Mouse (Mus musculus) neural tube, embryonic 13.5 days (tissue): Measurements from ENCODE around the gene Ttk. TPM values are rescaled to one million over a fixed set of nuclear protein-coding genes. Genes with fewer than 3 reads are reported as not detected.

Experiments used
- ATAC-seq: fragments of 200-750 bp; cut with Nextera tagmentation; 2 replicates; pipeline ENCODE4 v1.8.0; 2017; ENCODE audit warnings: low read depth, mild to moderate bottlenecking, moderate TSS enrichment, moderate library complexity
- H3K27ac ChIP-seq: fragments of 300-500 bp; sonication (generic); replicated peaks from 2 replicates; pipeline ENCODE4 v1.5.1; 2015; ENCODE audit warnings: moderate library complexity, mild to moderate bottlenecking, inconsistent platforms
- H3K27me3 ChIP-seq: fragments of 300-500 bp; sonication (generic); 2 replicates; pipeline ENCODE4 v1.6.1; 2015; ENCODE audit warnings: mild to moderate bottlenecking, inconsistent platforms
- H3K36me3 ChIP-seq: fragments of 300-500 bp; sonication (generic); 2 replicates; pipeline ENCODE4 v1.6.1; 2015; ENCODE audit warnings: mild to moderate bottlenecking, inconsistent platforms
- H3K4me1 ChIP-seq: fragments of 300-500 bp; sonication (generic); replicated peaks from 2 replicates; pipeline ENCODE4 v1.6.1; 2015; ENCODE audit warnings: inconsistent platforms
- H3K4me2 ChIP-seq: fragments of 300-500 bp; sonication (generic); 2 replicates; pipeline ENCODE4 v1.6.1; 2015; ENCODE audit warnings: inconsistent platforms, mild to moderate bottlenecking, moderate library complexity
- H3K4me3 ChIP-seq: fragments of 300-500 bp; sonication (generic); 2 replicates; pipeline ENCODE4 v1.5.1; 2015; ENCODE audit warnings: mild to moderate bottlenecking, inconsistent platforms
- H3K9ac ChIP-seq: fragments of 300-500 bp; sonication (generic); 2 replicates; pipeline ENCODE4 v1.6.1; 2015; ENCODE audit warnings: moderate library complexity, mild to moderate bottlenecking, inconsistent platforms
- H3K9me3 ChIP-seq: fragments of 300-500 bp; sonication (generic); 2 replicates; pipeline ENCODE4 v1.6.1; 2016; ENCODE audit warnings: inconsistent platforms
- WGBS: fragments of 180-500 bp; shearing (Covaris S2); methylation state at CpG from one replicate; pipeline ENCODE4 v1.1.7; 2015; 5-methylcytosine and 5-hydroxymethylcytosine counted together
- polyA plus RNA-seq: library from polyadenylated mRNA; unstranded; fragments of >200 nt; fragmentation: Nextera tagmentation; extraction: Ambion mirVana; gene quantifications from 2 replicates; pipeline ENCODE4 v1.2.1, GENCODE M21; 2015

Gene Ttk
- polyA plus RNA-seq, result 5.5 and 8.2 TPM in 2 replicates

DNA sequence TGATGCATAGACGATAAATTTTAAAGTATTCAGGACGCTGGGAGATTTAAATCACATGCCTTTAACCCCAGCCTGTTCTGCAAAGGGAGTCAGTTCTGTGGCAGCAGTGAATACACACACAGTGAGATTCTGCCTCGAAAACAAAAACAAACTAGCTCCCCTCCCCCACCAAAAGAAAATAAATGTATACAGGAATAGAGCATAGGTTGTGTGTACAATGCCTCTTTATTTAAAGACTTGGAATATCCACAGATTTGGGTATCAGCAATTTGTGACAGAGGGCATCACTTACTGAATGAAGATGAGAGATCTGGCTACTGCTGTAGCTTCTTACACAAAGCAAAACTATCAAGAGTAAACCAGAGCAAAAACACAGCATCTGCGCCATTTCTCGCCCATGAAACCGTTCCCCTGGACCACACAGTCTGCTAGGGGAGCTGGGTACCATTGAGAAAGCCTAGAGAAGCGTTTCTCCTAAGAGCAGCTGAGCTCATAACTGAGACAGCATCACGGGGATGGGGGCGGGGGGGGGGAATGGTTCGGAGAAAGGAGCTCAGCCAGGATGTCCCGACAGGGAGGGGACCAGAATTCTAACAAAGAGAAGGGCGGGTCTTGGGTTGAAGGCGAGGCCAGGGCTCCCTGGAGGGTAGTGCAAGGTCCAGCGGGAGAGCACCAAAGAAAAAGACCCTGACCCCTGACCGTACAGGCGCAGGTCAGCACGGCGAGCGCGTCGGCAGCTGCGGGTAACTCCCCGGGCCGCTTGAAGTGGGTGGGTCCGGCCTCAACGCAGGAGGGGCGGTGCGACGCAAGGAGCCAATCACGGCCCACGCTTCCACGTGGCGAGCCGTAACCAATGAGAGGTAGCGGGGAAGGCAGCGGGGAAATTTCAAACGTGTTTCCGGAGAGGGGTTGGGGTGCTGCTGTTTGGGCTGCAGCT is at the start of gene Ttk:
Ttk (plus strand) TSS at position 879 of the 937 bp plus-strand sequence.
- Histone ChIP-seq H3K36me3 (no peaks in the 10 kb centered on the region), H3K27ac (peak within 1 kb of the TSS; percentile 97), H3K4me1 (peaks cover 11% of the 10 kb centered on the region), H3K9me3 (no peaks in the 10 kb centered on the region), H3K4me2 (peak within 1 kb of the TSS; percentile 91), H3K27me3 (no peaks in the 10 kb centered on the region), H3K9ac (peak within 1 kb of the TSS; percentile 87), H3K4me3 (peak within 1 kb of the TSS; percentile 77)
- peak; percentile 99 for ATAC-seq
- under 1% methylated on average over 38 of the region's 38 CpGs for WGBS

DNA sequence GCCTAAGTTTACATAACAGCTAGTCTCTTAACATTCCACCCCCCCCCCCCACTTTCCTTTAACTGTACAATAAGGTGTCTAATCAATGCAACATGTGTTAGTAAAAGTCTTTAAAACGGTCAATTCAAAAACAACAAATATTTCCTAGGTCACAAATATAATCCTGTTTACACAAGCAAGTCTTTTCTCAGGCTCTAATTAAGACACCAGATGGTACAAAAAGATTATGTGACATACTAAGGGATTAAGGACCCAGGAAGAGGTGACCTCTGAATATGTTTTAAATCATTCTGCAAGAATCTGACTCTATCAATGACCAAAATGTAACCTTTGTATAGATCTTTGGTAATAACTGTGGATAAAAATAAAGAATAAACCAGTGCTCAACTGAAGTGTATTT is 49.0 kb upstream of the Ttk start:
- Histone ChIP-seq H3K4me2 (no peak overlapping the region), H3K9me3 (no peaks in the 10 kb centered on the region), H3K4me3 (no peak overlapping the region), H3K27me3 (no peaks in the 10 kb centered on the region), H3K36me3 (peaks cover 57% of the 10 kb centered on the region), H3K4me1 (no peaks in the 10 kb centered on the region), H3K27ac (no peak overlapping the region), H3K9ac (no peak overlapping the region)
- WGBS, result 91% methylated on average over 1 of the region's 1 CpGs
- no peak for ATAC-seq

DNA sequence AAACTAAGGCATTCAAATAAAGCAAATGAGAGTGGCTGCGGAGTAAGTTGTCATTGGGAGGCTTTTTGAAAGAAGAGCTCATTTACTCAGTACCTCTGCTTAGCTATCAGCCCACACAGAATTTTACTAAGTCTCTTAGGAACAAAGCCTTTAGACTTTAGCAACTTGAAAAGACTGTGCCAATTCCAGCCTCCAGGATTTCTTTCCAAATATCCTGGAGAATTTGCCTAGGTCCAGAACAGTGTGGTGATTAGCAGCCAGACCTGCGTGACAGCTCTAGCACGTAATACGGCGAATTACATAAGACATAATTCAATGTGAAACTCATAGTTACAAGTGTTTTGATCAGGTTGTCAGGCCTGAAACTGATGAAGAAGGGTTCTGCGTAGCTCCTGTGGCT is 45.2 kb upstream of the Ttk start:
- no peaks in the 10 kb centered on the region for H3K9me3 ChIP-seq
- H3K4me1 ChIP-seq, result no peaks in the 10 kb centered on the region
- no peak for ATAC-seq
- H3K27me3 ChIP-seq, result no peaks in the 10 kb centered on the region
- H3K36me3 ChIP-seq, result peaks cover 33% of the 10 kb centered on the region
- no peak overlapping the region for H3K27ac ChIP-seq
- no peak overlapping the region for H3K9ac ChIP-seq
- H3K4me3 ChIP-seq, result no peak overlapping the region
- no peak overlapping the region for H3K4me2 ChIP-seq
- 98% methylated on average over 6 of the region's 6 CpGs for WGBS

DNA sequence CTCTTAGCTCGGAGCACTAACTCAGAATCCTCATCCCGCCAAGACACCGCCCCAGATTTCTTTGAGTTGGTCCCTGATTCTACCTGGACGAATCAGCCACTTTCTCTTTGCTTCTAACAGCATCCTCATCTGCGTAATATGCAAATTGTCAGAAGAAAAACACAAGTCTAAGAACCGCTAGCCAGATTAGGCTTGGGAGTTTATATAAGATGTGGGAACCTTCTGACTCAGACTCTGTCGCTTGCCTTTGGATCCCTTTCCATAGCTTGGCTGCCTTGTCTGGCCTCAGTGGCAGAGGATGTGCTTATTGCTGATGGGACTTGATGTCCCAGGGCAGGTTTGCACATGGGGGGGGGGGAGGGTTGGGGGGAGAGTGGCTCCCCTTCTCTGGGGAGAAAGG is 37.6 kb upstream of the Ttk start:
- Histone ChIP-seq H3K27me3 (no peaks in the 10 kb centered on the region), H3K27ac (no peak overlapping the region), H3K9me3 (no peaks in the 10 kb centered on the region), H3K4me3 (no peak overlapping the region), H3K4me2 (no peak overlapping the region), H3K4me1 (peaks cover 13% of the 10 kb centered on the region; the same call in 1 of the 2 replicates), H3K9ac (no peak overlapping the region), H3K36me3 (no peaks in the 10 kb centered on the region)
- WGBS, result 90% methylated on average over 7 of the region's 7 CpGs
- no peak for ATAC-seq

DNA sequence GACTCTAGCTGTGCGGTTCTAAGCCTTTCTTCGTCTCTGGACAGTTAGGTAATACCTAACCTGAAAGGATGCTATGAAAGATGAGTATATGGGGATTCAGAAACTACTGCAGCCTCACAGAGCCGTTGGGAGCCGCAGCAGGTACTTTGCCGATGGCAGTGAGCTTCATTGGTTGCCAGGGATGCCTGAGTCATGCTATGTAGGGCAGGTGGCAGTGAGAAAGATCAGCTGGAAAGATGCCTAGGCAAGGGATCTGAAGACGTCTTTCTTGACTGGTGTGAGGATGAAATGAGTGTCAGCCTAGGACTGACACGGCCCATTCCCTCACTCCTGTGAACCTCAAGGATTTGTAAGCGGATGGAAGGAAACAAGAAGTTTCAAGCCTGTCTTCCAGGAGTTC is 36.6 kb upstream of the Ttk start:
- Histone ChIP-seq H3K4me2 (no peak overlapping the region), H3K4me1 (peaks cover 21% of the 10 kb centered on the region), H3K27ac (no peak overlapping the region), H3K4me3 (no peak overlapping the region), H3K9me3 (no peaks in the 10 kb centered on the region), H3K27me3 (no peaks in the 10 kb centered on the region), H3K9ac (no peak overlapping the region), H3K36me3 (no peaks in the 10 kb centered on the region)
- WGBS, result 84% methylated on average over 8 of the region's 8 CpGs
- ATAC-seq, result no peak

DNA sequence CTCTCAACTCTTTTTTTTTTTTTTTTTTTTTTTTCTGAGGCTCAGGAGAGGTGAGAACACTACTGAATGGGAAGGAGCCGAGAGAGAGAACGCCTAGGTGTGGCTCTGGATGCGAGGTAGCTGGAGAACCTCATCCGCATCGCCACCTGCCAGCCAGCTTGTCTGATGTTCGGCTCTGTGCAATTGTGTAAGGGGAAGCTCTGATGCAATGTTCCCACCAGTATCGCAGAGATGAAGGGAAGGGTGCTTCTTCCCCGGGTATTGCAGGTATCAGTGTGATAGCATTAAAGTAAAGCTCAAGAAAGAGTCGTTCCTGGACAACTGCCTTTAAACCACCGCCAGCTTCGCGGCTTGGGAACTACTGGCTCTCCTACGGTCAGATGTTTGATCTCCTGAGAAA is 30.1 kb upstream of the Ttk start:
- H3K9me3 ChIP-seq, result no peaks in the 10 kb centered on the region
- no peak for ATAC-seq
- H3K27ac ChIP-seq, result no peak overlapping the region
- no peaks in the 10 kb centered on the region for H3K36me3 ChIP-seq
- peak overlapping the region; percentile 75 for H3K4me2 ChIP-seq
- peak overlapping the region; percentile 85 for H3K4me3 ChIP-seq
- 0 out of 2 replicates have a peak, but pooled peaks cover 3% of the 10 kb centered on the region for H3K27me3 ChIP-seq
- H3K9ac ChIP-seq, result peak overlapping the region; percentile 90
- 64% methylated on average over 13 of the region's 13 CpGs for WGBS
- peaks cover 38% of the 10 kb centered on the region for H3K4me1 ChIP-seq

DNA sequence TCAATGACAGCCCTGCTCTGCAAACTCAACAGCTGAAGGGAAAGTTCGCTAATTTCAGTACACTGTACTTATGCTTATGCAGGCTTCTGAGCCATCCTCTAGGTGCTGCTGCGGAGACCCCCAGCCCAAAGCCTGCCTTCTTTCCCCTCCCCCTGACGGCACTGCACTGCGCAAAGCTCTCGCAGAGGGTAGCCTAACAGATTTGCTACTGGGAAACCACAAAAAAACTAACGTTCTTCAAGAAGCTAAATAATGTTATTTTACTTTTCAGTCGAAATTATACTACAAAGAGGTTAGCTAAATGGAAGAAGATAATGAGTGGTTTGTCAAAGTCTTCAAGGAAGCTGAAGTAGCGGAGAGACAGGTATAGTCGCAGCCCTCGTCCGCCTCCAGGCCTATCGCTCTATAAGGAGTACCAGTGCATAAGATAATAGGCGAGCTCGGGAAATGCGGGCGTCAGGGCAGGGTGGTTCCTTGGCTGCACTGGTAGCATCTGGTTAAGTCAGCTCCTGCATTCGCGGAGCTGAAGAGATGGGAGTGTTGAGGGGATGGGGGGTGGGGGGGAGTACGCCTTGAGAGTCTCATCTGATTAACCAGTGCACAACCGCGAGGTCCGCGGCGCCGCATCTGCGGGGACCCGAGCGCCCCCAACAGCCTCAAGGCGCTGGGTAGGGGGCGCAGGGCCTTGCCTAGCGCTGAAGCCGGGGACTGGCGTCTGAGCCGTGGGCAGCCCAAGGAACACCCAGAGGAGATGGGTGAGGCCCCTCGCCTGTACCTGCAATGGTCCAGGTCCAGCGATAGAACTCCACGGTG is 29.1 kb upstream of the Ttk start:
- under 1% methylated on average over 37 of the region's 37 CpGs for WGBS
- Histone ChIP-seq H3K4me3 (peak overlapping the region; percentile 85), H3K4me1 (peaks cover 38% of the 10 kb centered on the region), H3K9me3 (no peaks in the 10 kb centered on the region), H3K27ac (peak overlapping the region; percentile 96), H3K9ac (peak overlapping the region; percentile 90), H3K27me3 (0 out of 2 replicates have a peak, but pooled peaks cover 3% of the 10 kb centered on the region), H3K4me2 (peak overlapping the region; percentile 75), H3K36me3 (no peaks in the 10 kb centered on the region)
- peak; percentile 90 for ATAC-seq

DNA sequence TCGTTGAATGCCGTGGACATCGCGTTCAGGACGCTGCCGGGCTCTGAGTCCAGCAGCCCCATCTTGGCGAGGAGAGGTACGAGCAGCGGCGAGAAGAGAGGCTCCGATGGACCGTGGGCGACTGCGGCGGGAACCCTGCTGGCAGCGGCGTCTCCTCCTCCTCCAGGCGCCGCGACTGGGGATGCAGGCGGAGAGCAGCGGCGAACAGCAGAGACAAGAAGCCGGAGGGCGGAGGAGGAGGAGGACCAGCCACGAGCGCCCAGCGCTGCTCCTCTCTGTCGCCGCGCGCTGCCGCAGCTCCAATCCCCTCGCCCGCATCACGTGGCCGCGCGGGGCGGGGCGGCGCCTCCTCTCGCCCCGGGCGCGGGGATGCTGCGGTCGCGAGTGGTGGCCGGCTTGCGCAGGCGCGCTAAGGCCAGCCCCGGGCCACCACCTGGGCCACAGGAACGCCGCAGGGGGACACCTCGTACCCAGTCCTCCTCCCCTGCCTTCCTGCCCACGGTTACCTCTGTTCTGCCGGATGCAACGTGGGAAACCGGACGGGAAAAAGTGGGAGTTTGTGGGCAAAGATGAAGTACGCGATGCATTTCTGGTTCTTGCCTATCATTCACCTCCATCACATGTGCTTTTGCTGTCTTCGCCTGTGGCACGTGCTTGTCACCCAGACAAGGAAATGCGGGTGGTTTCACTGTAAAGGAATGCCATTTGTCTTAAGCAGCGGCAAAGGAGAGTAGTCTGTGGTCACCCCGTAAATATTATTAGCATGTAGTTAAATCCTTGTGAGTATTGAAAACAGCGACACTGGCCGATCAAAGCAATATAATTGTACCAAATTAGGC is 28.3 kb upstream of the Ttk start, which contains the start of gene Elovl4:
Elovl4 (minus strand) TSS at position 301 of the 839 bp plus-strand sequence.
- Histone ChIP-seq H3K4me3 (peak within 1 kb of the TSS; percentile 85), H3K4me2 (peak within 1 kb of the TSS; percentile 75), H3K4me1 (peaks cover 38% of the 10 kb centered on the region), H3K9me3 (no peaks in the 10 kb centered on the region), H3K9ac (peak within 1 kb of the TSS; percentile 90), H3K27me3 (0 out of 2 replicates have a peak, but pooled peaks cover 3% of the 10 kb centered on the region), H3K27ac (peak within 1 kb of the TSS; percentile 96), H3K36me3 (no peaks in the 10 kb centered on the region)
- WGBS, result 2% methylated on average over 52 of the region's 71 CpGs
- peak; percentile 94 for ATAC-seq

DNA sequence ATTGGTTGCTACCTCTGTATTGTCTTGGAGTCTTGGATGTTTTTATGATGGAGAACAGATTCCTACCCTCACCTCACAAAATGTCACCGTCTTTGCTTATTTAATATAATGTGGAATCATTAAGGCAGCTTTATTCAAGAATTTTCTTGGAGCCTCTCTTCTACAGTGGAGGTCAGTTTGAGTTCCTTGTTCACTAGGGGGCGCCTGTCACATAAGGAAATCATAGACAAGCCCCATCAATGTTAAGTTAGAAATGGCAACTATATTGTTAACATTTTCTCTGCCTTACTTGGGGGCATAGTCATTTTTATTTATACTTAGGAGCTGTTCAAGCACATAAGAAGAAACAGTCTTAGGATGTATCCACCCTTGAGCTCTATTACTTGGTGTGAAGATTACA is 26.9 kb upstream of the Ttk start:
- Histone ChIP-seq H3K4me1 (peaks cover 34% of the 10 kb centered on the region), H3K27ac (no peak overlapping the region), H3K4me3 (no peak overlapping the region), H3K27me3 (0 out of 2 replicates have a peak, but pooled peaks cover 3% of the 10 kb centered on the region), H3K36me3 (no peaks in the 10 kb centered on the region), H3K4me2 (no peak overlapping the region), H3K9ac (no peak overlapping the region), H3K9me3 (no peaks in the 10 kb centered on the region)
- ATAC-seq, result no peak
- WGBS, result 4% methylated on average over 2 of the region's 2 CpGs

DNA sequence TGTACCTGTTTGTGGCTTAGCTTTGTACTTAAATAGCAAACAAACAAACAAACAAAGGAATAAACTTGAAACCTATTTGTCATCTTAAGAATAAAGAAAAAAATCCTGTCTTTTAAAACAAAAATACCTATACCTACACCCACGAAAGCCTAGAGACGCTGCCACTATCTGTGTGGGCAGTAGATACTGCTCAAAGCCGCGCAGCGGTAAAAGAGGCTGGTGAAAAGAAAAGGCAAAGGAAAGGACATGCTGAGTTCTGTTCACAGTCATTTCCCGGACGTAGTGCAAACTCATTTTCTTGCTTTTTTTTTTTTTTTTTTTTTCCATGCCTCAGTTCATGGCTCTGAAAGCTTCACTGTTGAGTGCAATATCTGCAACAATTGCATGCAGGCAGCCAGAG is 15.3 kb upstream of the Ttk start:
- H3K4me1 ChIP-seq, result no peaks in the 10 kb centered on the region
- H3K36me3 ChIP-seq, result no peaks in the 10 kb centered on the region
- no peak overlapping the region for H3K27ac ChIP-seq
- no peak overlapping the region for H3K4me3 ChIP-seq
- 60% methylated on average over 7 of the region's 7 CpGs for WGBS
- ATAC-seq, result no peak
- no peaks in the 10 kb centered on the region for H3K27me3 ChIP-seq
- no peaks in the 10 kb centered on the region for H3K9me3 ChIP-seq
- no peak overlapping the region for H3K4me2 ChIP-seq
- no peak overlapping the region for H3K9ac ChIP-seq

DNA sequence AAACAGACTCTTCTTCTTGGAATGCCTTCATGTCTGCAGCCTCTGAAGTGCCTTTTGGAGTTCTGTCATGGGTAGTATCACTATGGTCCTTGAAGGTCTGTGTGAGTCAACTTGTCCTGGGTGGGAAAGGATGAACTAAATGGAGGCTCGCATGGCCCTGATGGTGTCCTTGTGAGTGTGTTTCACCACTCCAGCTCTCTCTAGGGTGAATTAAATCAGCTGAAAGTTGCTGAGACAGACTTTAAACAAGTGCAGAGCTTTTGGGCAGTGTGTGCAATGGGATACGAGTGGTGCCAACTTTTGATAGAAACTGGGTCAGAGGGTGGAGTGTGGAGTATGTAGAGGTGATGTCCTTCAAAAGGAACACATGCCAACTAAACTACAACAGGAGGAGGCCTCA is 13.5 kb upstream of the Ttk start:
- Histone ChIP-seq H3K36me3 (no peaks in the 10 kb centered on the region), H3K27ac (no peak overlapping the region), H3K9me3 (no peaks in the 10 kb centered on the region), H3K4me3 (no peak overlapping the region), H3K9ac (no peak overlapping the region), H3K4me1 (no peaks in the 10 kb centered on the region), H3K27me3 (no peaks in the 10 kb centered on the region), H3K4me2 (no peak overlapping the region)
- no peak for ATAC-seq
- 99% methylated on average over 2 of the region's 2 CpGs for WGBS
